Mouse (Mus musculus) embryonic facial prominence, embryonic 10.5 days (tissue): ENCODE results near the gene Pms1. TPM values are rescaled to one million over a fixed set of nuclear protein-coding genes. Genes with fewer than 3 reads are reported as not detected.
"Not testable (repeated sequence)": the region's sequence is repeated elsewhere in the genome, so short reads cannot be mapped to it uniquely, and the experiment has no call there.

ENCODE experiments used
- DNase-seq: peaks from one replicate; pipeline ENCODE4 v3.0.0-alpha.2; 2017; ENCODE audit warnings: low spot score
- H3K27ac ChIP-seq: fragments of 300-500 bp; sonication (generic); replicated peaks from 2 replicates; pipeline ENCODE4 v1.5.1; 2016; ENCODE audit warnings: mild to moderate bottlenecking
- H3K27me3 ChIP-seq: fragments of 300-500 bp; sonication (generic); replicated peaks from 2 replicates; pipeline ENCODE4 v1.6.1; 2016; ENCODE audit warnings: low read depth, mild to moderate bottlenecking; ENCODE audit not compliant: poor library complexity, severe bottlenecking
- H3K36me3 ChIP-seq: fragments of 300-500 bp; sonication (generic); replicated peaks from 2 replicates; pipeline ENCODE4 v1.6.1; 2016; ENCODE audit warnings: mild to moderate bottlenecking, moderate library complexity
- H3K4me1 ChIP-seq: fragments of 300-500 bp; sonication (generic); 2 replicates; pipeline ENCODE4 v1.6.1; 2016
- H3K4me3 ChIP-seq: fragments of 300-500 bp; sonication (generic); 2 replicates; pipeline ENCODE4 v1.5.1; 2016; ENCODE audit warnings: mild to moderate bottlenecking, moderate library complexity
- H3K9me3 ChIP-seq: fragments of 300-500 bp; sonication (generic); 2 replicates; pipeline ENCODE4 v1.6.1; 2016; ENCODE audit warnings: mild to moderate bottlenecking
- WGBS: fragments of 180-500 bp; shearing (Covaris S2); methylation state at CpG from one replicate; pipeline ENCODE4 v1.1.7; 2016; 5-methylcytosine and 5-hydroxymethylcytosine counted together
- polyA plus RNA-seq: library from polyadenylated mRNA; unstranded; fragments of >200 nt; fragmentation: Nextera tagmentation; extraction: Ambion mirVana; gene quantifications from 2 replicates; pipeline ENCODE4 v1.2.1, GENCODE M21; 2016

Pms1 gene
- polyA plus RNA-seq, 1 experiment from 2014 or later, result 26.1 TPM

- Histone ChIP-seq H3K27ac (no peak overlapping the region), H3K27me3 (no peaks in the 10 kb centered on the region), H3K9me3 (no peaks in the 10 kb centered on the region), H3K4me1 (0 out of 2 replicates have a peak, but pooled peaks cover 4% of the 10 kb centered on the region), H3K36me3 (peaks cover 18% of the 10 kb centered on the region), H3K4me3 (no peak overlapping the region)
- no peak for DNase-seq
- 89% methylated on average over 3 of the region's 3 CpGs for WGBS
Observed at GRCm38 (mm10) chr1:53291197-53291596, 5.6 kb downstream of the Pms1 start.

GRCm38 (mm10) chr1:53272646-53273045 lies 24.2 kb downstream of the Pms1 start:
- no peak for DNase-seq
- no peak overlapping the region for H3K27ac ChIP-seq
- no peaks in the 10 kb centered on the region for H3K27me3 ChIP-seq
- no peak overlapping the region for H3K4me3 ChIP-seq
- no peaks in the 10 kb centered on the region for H3K9me3 ChIP-seq
- no peaks in the 10 kb centered on the region for H3K4me1 ChIP-seq
- H3K36me3 ChIP-seq, result peaks cover 6% of the 10 kb centered on the region

- no peak overlapping the region for H3K27ac ChIP-seq
- H3K4me1 ChIP-seq, result no peaks in the 10 kb centered on the region
- 92% methylated on average over 3 of the region's 3 CpGs for WGBS
- no peaks in the 10 kb centered on the region for H3K9me3 ChIP-seq
- H3K36me3 ChIP-seq, result peaks cover 18% of the 10 kb centered on the region
- no peak for DNase-seq
- no peaks in the 10 kb centered on the region for H3K27me3 ChIP-seq
- H3K4me3 ChIP-seq, result no peak overlapping the region
Observed at GRCm38 (mm10) chr1:53269901-53270300, 26.9 kb downstream of the Pms1 start.

- H3K36me3 ChIP-seq, result peaks cover 24% of the 10 kb centered on the region
- not testable (repeated sequence) for H3K4me3 ChIP-seq, H3K27ac ChIP-seq, DNase-seq, H3K27me3 ChIP-seq, H3K4me1 ChIP-seq, H3K9me3 ChIP-seq
Observed at GRCm38 (mm10) chr1:53264958-53265612, 31.7 kb downstream of the Pms1 start.

GRCm38 (mm10) chr1:53226063-53226462 lies 70.8 kb downstream of the Pms1 start:
- peaks cover 11% of the 10 kb centered on the region; the same call in 1 of the 2 replicates for H3K36me3 ChIP-seq
- no peaks in the 10 kb centered on the region for H3K27me3 ChIP-seq
- WGBS, result 52% methylated on average over 1 of the region's 1 CpGs

GRCm38 (mm10) chr1:53225616-53226015 lies 71.2 kb downstream of the Pms1 start:
- Histone ChIP-seq H3K4me1 (no peaks in the 10 kb centered on the region), H3K9me3 (no peaks in the 10 kb centered on the region), H3K36me3 (peaks cover 11% of the 10 kb centered on the region; the same call in 1 of the 2 replicates), H3K27ac (no peak overlapping the region), H3K4me3 (no peak overlapping the region), H3K27me3 (no peaks in the 10 kb centered on the region)
- 86% methylated on average over 3 of the region's 3 CpGs for WGBS
- no peak for DNase-seq

More at GRCm38 (mm10) chr1:53226063-53226462, 70.8 kb downstream of the Pms1 start:
- Histone ChIP-seq H3K4me3 (no peak overlapping the region), H3K9me3 (no peaks in the 10 kb centered on the region), H3K4me1 (no peaks in the 10 kb centered on the region), H3K27ac (no peak overlapping the region)
- DNase-seq, result no peak

GRCm38 (mm10) chr1:53224775-53225174 lies 72.0 kb downstream of the Pms1 start:
- 76% methylated on average over 1 of the region's 1 CpGs for WGBS
- H3K36me3 ChIP-seq, result peaks cover 7% of the 10 kb centered on the region; the same call in 1 of the 2 replicates
- no peaks in the 10 kb centered on the region for H3K9me3 ChIP-seq
- no peak overlapping the region for H3K4me3 ChIP-seq
- H3K4me1 ChIP-seq, result no peaks in the 10 kb centered on the region
- H3K27ac ChIP-seq, result no peak overlapping the region
- DNase-seq, result no peak
- H3K27me3 ChIP-seq, result no peaks in the 10 kb centered on the region

GRCm38 (mm10) chr1:53210136-53210535 lies 86.7 kb downstream of the Pms1 start:
- Histone ChIP-seq H3K36me3 (peaks cover 20% of the 10 kb centered on the region), H3K9me3 (no peaks in the 10 kb centered on the region), H3K27me3 (peaks cover 5% of the 10 kb centered on the region; the same call in 1 of the 2 replicates), H3K4me3 (no peak overlapping the region), H3K4me1 (no peaks in the 10 kb centered on the region), H3K27ac (no peak overlapping the region)
- DNase-seq, result no peak

GRCm38 (mm10) chr1:53203902-53204301 lies 92.9 kb downstream of the Pms1 start:
- no peak for DNase-seq
- no peaks in the 10 kb centered on the region for H3K9me3 ChIP-seq
- WGBS, result 89% methylated on average over 2 of the region's 2 CpGs
- H3K4me3 ChIP-seq, result no peak overlapping the region
- H3K27me3 ChIP-seq, result peaks cover 21% of the 10 kb centered on the region; the same call in 1 of the 2 replicates
- no peak overlapping the region for H3K27ac ChIP-seq
- peaks cover 8% of the 10 kb centered on the region; the same call in 1 of the 2 replicates for H3K36me3 ChIP-seq
- H3K4me1 ChIP-seq, result peaks cover 15% of the 10 kb centered on the region; the same call in 1 of the 2 replicates

- 47% methylated on average over 2 of the region's 2 CpGs for WGBS
- no peak for DNase-seq
- Histone ChIP-seq H3K27ac (no peak overlapping the region), H3K4me3 (no peak overlapping the region), H3K27me3 (peaks cover 21% of the 10 kb centered on the region; the same call in 1 of the 2 replicates), H3K36me3 (peaks cover 8% of the 10 kb centered on the region; the same call in 1 of the 2 replicates), H3K9me3 (no peaks in the 10 kb centered on the region), H3K4me1 (peaks cover 15% of the 10 kb centered on the region; the same call in 1 of the 2 replicates)
Observed at GRCm38 (mm10) chr1:53201630-53202199, 95.1 kb downstream of the Pms1 start.

GRCm38 (mm10) chr1:53194536-53194935 lies 102.3 kb downstream of the Pms1 start:
- Histone ChIP-seq H3K27me3 (no peaks in the 10 kb centered on the region; the same call in 1 of the 2 replicates), H3K4me3 (no peak overlapping the region), H3K9me3 (no peaks in the 10 kb centered on the region), H3K27ac (no peak overlapping the region), H3K36me3 (peaks cover 5% of the 10 kb centered on the region; the same call in 1 of the 2 replicates), H3K4me1 (no peaks in the 10 kb centered on the region)
- 88% methylated on average over 3 of the region's 3 CpGs for WGBS
- no peak for DNase-seq

- DNase-seq, result no peak
- Histone ChIP-seq H3K36me3 (peaks cover 17% of the 10 kb centered on the region), H3K9me3 (no peaks in the 10 kb centered on the region), H3K27ac (no peak overlapping the region), H3K4me1 (no peaks in the 10 kb centered on the region), H3K4me3 (no peak overlapping the region), H3K27me3 (no peaks in the 10 kb centered on the region)
- WGBS, result 59% methylated on average over 3 of the region's 3 CpGs
Observed at GRCm38 (mm10) chr1:53191234-53191633, 105.6 kb downstream of the Pms1 start.

GRCm38 (mm10) chr1:53189620-53190019 lies 107.2 kb downstream of the Pms1 start:
- no peak for DNase-seq
- no peaks in the 10 kb centered on the region for H3K27me3 ChIP-seq
- peaks cover 17% of the 10 kb centered on the region for H3K36me3 ChIP-seq
- H3K4me1 ChIP-seq, result no peaks in the 10 kb centered on the region
- 79% methylated on average over 3 of the region's 3 CpGs for WGBS
- H3K9me3 ChIP-seq, result no peaks in the 10 kb centered on the region
- no peak overlapping the region for H3K27ac ChIP-seq
- H3K4me3 ChIP-seq, result no peak overlapping the region
